Mouse (Mus musculus) midbrain, embryonic 10.5 days (tissue): ENCODE data around the gene Itfg2. TPM values are rescaled to one million over a fixed set of nuclear protein-coding genes. Genes with fewer than 3 reads are reported as not detected.

Source experiments
- DNase-seq: peaks from one replicate; pipeline ENCODE4 v3.0.0-alpha.2; 2017; ENCODE audit warnings: low spot score
- H3K27ac ChIP-seq: fragments of 300-500 bp; sonication (generic); replicated peaks from 2 replicates; pipeline ENCODE4 v1.5.1; 2016; ENCODE audit warnings: mild to moderate bottlenecking
- H3K27me3 ChIP-seq: fragments of 300-500 bp; sonication (generic); 2 replicates; pipeline ENCODE4 v1.6.1; 2016; ENCODE audit warnings: low read depth, mild to moderate bottlenecking; ENCODE audit not compliant: poor library complexity, severe bottlenecking
- H3K36me3 ChIP-seq: fragments of 300-500 bp; sonication (generic); 2 replicates; pipeline ENCODE4 v1.6.1; 2016; ENCODE audit warnings: mild to moderate bottlenecking, moderate library complexity
- H3K4me1 ChIP-seq: fragments of 300-500 bp; sonication (generic); 2 replicates; pipeline ENCODE4 v1.6.1; 2016
- H3K4me3 ChIP-seq: fragments of 300-500 bp; sonication (generic); 2 replicates; pipeline ENCODE4 v1.5.1; 2016; ENCODE audit warnings: mild to moderate bottlenecking, moderate library complexity
- H3K9me3 ChIP-seq: fragments of 300-500 bp; sonication (generic); replicated peaks from 2 replicates; pipeline ENCODE4 v1.6.1; 2016; ENCODE audit warnings: mild to moderate bottlenecking
- WGBS: fragments of 180-500 bp; shearing (Covaris S2); methylation state at CpG from one replicate; pipeline ENCODE4 v1.1.7; 2016; 5-methylcytosine and 5-hydroxymethylcytosine counted together
- polyA plus RNA-seq: library from polyadenylated mRNA; unstranded; fragments of >200 nt; fragmentation: Nextera tagmentation; extraction: Ambion mirVana; gene quantifications from 2 replicates; pipeline ENCODE4 v1.2.1, GENCODE M21; 2016

The Itfg2 gene
- polyA plus RNA-seq, 1 experiment from 2014 or later: 41.6 TPM

GRCm38 (mm10) chr6:128429300-128429699 is 4.6 kb upstream of the Itfg2 start:
- H3K4me1 ChIP-seq: 0 out of 2 replicates have a peak, but pooled peaks cover 3% of the 10 kb centered on the region
- WGBS: 95% methylated on average over 2 of the region's 2 CpGs
- H3K36me3 ChIP-seq: peaks cover 73% of the 10 kb centered on the region
- no peak overlapping the region for H3K27ac ChIP-seq
- no peak overlapping the region for H3K4me3 ChIP-seq
- H3K27me3 ChIP-seq: no peaks in the 10 kb centered on the region
- no peak for DNase-seq
- no peaks in the 10 kb centered on the region for H3K9me3 ChIP-seq

GRCm38 (mm10) chr6:128427571-128427970 is 2.8 kb upstream of the Itfg2 start:
- 91% methylated on average over 5 of the region's 5 CpGs for WGBS
- H3K4me3 ChIP-seq: no peak overlapping the region
- no peak for DNase-seq
- no peaks in the 10 kb centered on the region for H3K9me3 ChIP-seq
- H3K27me3 ChIP-seq: no peaks in the 10 kb centered on the region
- peaks cover 9% of the 10 kb centered on the region for H3K4me1 ChIP-seq
- peaks cover 55% of the 10 kb centered on the region for H3K36me3 ChIP-seq
- H3K27ac ChIP-seq: no peak overlapping the region

- H3K27ac ChIP-seq: peak overlapping the region; percentile 98
Measured at GRCm38 (mm10) chr6:128425046-128425445, 315 bp upstream of the Itfg2 start.

GRCm38 (mm10) chr6:128423496-128424268 is 1.0 kb downstream of the Itfg2 start:
- 57% methylated on average over 16 of the region's 16 CpGs for WGBS

More at GRCm38 (mm10) chr6:128425046-128425445, 315 bp upstream of the Itfg2 start:
- no peaks in the 10 kb centered on the region for H3K27me3 ChIP-seq
- WGBS: 20% methylated on average over 9 of the region's 9 CpGs
- DNase-seq: no peak
- H3K4me1 ChIP-seq: peaks cover 9% of the 10 kb centered on the region
- no peaks in the 10 kb centered on the region for H3K9me3 ChIP-seq
- peaks cover 44% of the 10 kb centered on the region for H3K36me3 ChIP-seq
- H3K4me3 ChIP-seq: peak overlapping the region; percentile 73

GRCm38 (mm10) chr6:128421480-128421879 is 3.3 kb downstream of the Itfg2 start:
- peaks cover 9% of the 10 kb centered on the region for H3K4me1 ChIP-seq
- DNase-seq: no peak
- 89% methylated on average over 3 of the region's 3 CpGs for whole genome bisulfite sequencing
- no peaks in the 10 kb centered on the region for H3K27me3 ChIP-seq
- no peaks in the 10 kb centered on the region for H3K9me3 ChIP-seq
- no peak overlapping the region for H3K4me3 ChIP-seq
- peaks cover 27% of the 10 kb centered on the region for H3K36me3 ChIP-seq
- H3K27ac ChIP-seq: no peak overlapping the region

More at GRCm38 (mm10) chr6:128423496-128424268, 1.0 kb downstream of the Itfg2 start:
- peak overlapping the region; percentile 73 for H3K4me3 ChIP-seq
- peaks cover 9% of the 10 kb centered on the region for H3K4me1 ChIP-seq
- H3K36me3 ChIP-seq: peaks cover 40% of the 10 kb centered on the region
- H3K27ac ChIP-seq: peak overlapping the region; percentile 98
- H3K27me3 ChIP-seq: no peaks in the 10 kb centered on the region
- no peak for DNase-seq
- no peaks in the 10 kb centered on the region for H3K9me3 ChIP-seq

GRCm38 (mm10) chr6:128421036-128421435 is 3.7 kb downstream of the Itfg2 start:
- H3K27me3 ChIP-seq: no peaks in the 10 kb centered on the region
- H3K9me3 ChIP-seq: no peaks in the 10 kb centered on the region
- peaks cover 28% of the 10 kb centered on the region for H3K36me3 ChIP-seq
- no peak overlapping the region for H3K27ac ChIP-seq
- H3K4me1 ChIP-seq: peaks cover 9% of the 10 kb centered on the region
- DNase-seq: no peak
- 89% methylated on average over 2 of the region's 2 CpGs for WGBS
- H3K4me3 ChIP-seq: no peak overlapping the region

GRCm38 (mm10) chr6:128418076-128418475 is 6.7 kb downstream of the Itfg2 start:
- Histone ChIP-seq H3K9me3 (no peaks in the 10 kb centered on the region), H3K27me3 (no peaks in the 10 kb centered on the region), H3K4me3 (no peak overlapping the region), H3K27ac (no peak overlapping the region), H3K4me1 (no peaks in the 10 kb centered on the region), H3K36me3 (peaks cover 55% of the 10 kb centered on the region)
- no peak for DNase-seq
- WGBS: 91% methylated on average over 1 of the region's 1 CpGs

GRCm38 (mm10) chr6:128416169-128416568 is 8.6 kb downstream of the Itfg2 start:
- Histone ChIP-seq H3K27me3 (no peaks in the 10 kb centered on the region), H3K27ac (no peak overlapping the region), H3K9me3 (no peaks in the 10 kb centered on the region), H3K4me3 (no peak overlapping the region), H3K4me1 (no peaks in the 10 kb centered on the region), H3K36me3 (peaks cover 69% of the 10 kb centered on the region)
- DNase-seq: no peak
- 92% methylated on average over 5 of the region's 5 CpGs for WGBS

- Histone ChIP-seq H3K4me1 (no peaks in the 10 kb centered on the region), H3K36me3 (peaks cover 97% of the 10 kb centered on the region), H3K4me3 (no peak overlapping the region), H3K27me3 (no peaks in the 10 kb centered on the region), H3K27ac (no peak overlapping the region), H3K9me3 (no peaks in the 10 kb centered on the region)
- 25% methylated on average over 3 of the region's 3 CpGs for WGBS
- peak; percentile 76 for DNase-seq
Measured at GRCm38 (mm10) chr6:128411115-128411514, 13.6 kb downstream of the Itfg2 start.

GRCm38 (mm10) chr6:128410305-128410704 is 14.4 kb downstream of the Itfg2 start:
- Histone ChIP-seq H3K36me3 (peaks cover 95% of the 10 kb centered on the region), H3K4me3 (no peak overlapping the region), H3K27ac (no peak overlapping the region), H3K4me1 (no peaks in the 10 kb centered on the region), H3K27me3 (no peaks in the 10 kb centered on the region), H3K9me3 (no peaks in the 10 kb centered on the region)
- WGBS: 94% methylated on average over 13 of the region's 13 CpGs
- DNase-seq: no peak

GRCm38 (mm10) chr6:128408544-128409125 is 16.1 kb downstream of the Itfg2 start:
- H3K27me3 ChIP-seq: no peaks in the 10 kb centered on the region
- no peaks in the 10 kb centered on the region for H3K4me1 ChIP-seq
- no peaks in the 10 kb centered on the region for H3K9me3 ChIP-seq
- DNase-seq: no peak
- no peak overlapping the region for H3K27ac ChIP-seq
- no peak overlapping the region for H3K4me3 ChIP-seq
- WGBS: 88% methylated on average over 7 of the region's 7 CpGs
- peaks cover 80% of the 10 kb centered on the region for H3K36me3 ChIP-seq

GRCm38 (mm10) chr6:128404708-128405107 is 20.0 kb downstream of the Itfg2 start:
- 55% methylated on average over 5 of the region's 5 CpGs for WGBS
- H3K4me3 ChIP-seq: no peak overlapping the region
- peaks cover 10% of the 10 kb centered on the region for H3K4me1 ChIP-seq
- no peaks in the 10 kb centered on the region for H3K27me3 ChIP-seq
- H3K27ac ChIP-seq: no peak overlapping the region
- peaks cover 41% of the 10 kb centered on the region for H3K36me3 ChIP-seq
- no peaks in the 10 kb centered on the region for H3K9me3 ChIP-seq
- no peak for DNase-seq
